Mouse (Mus musculus): Measurements from ENCODE around the gene Plcb4. TPM values are rescaled to one million over a fixed set of nuclear protein-coding genes. Genes with fewer than 3 reads are reported as not detected.
A peak's percentile ranks its signal among the peaks of the same experiment; 100 is the strongest.

The Plcb4 gene
- polyA plus RNA-seq, 1 experiment: 37.9 TPM

GRCm38 (mm10) chr2:135655948-135656347 lies 2.9 kb upstream of the Plcb4 start:
- no peak overlapping the region for H3K4me3 ChIP-seq (ENCODE audit: insufficient read depth, low read depth, low read length)
- H3K27ac ChIP-seq (replicated peaks; ENCODE audit: low read depth, low read length): no peak overlapping the region
- peaks cover 4% of the 10 kb centered on the region; the same call in 1 of the 2 replicates for H3K4me1 ChIP-seq (ENCODE audit: control insufficient read depth, insufficient read depth, insufficient read length, low read length)

GRCm38 (mm10) chr2:135656586-135656985 lies 2.2 kb upstream of the Plcb4 start:
- Histone ChIP-seq H3K4me3 (ENCODE audit: insufficient read depth, low read depth, low read length) (no peak overlapping the region), H3K4me1 (ENCODE audit: control insufficient read depth, insufficient read depth, insufficient read length, low read length) (peaks cover 4% of the 10 kb centered on the region; the same call in 1 of the 2 replicates), H3K27ac (replicated peaks; ENCODE audit: low read depth, low read length) (no peak overlapping the region)

GRCm38 (mm10) chr2:135659391-135660180 lies 775 bp downstream of the Plcb4 start:
- H3K27ac ChIP-seq (replicated peaks; ENCODE audit: low read depth, low read length): peak overlapping the region; percentile 97
- peaks cover 8% of the 10 kb centered on the region; the same call in 1 of the 2 replicates for H3K4me1 ChIP-seq (ENCODE audit: control insufficient read depth, insufficient read depth, insufficient read length, low read length)
- H3K4me3 ChIP-seq (ENCODE audit: insufficient read depth, low read depth, low read length): peak overlapping the region; percentile 74

GRCm38 (mm10) chr2:135660816-135661215 lies 2.0 kb downstream of the Plcb4 start:
- Histone ChIP-seq H3K27ac (replicated peaks; ENCODE audit: low read depth, low read length) (peak overlapping the region; percentile 76), H3K4me3 (ENCODE audit: insufficient read depth, low read depth, low read length) (peak overlapping the region; percentile 51), H3K4me1 (ENCODE audit: control insufficient read depth, insufficient read depth, insufficient read length, low read length) (peaks cover 17% of the 10 kb centered on the region)

GRCm38 (mm10) chr2:135663785-135664184 lies 5.0 kb downstream of the Plcb4 start:
- Histone ChIP-seq H3K4me3 (ENCODE audit: insufficient read depth, low read depth, low read length) (no peak overlapping the region), H3K27ac (replicated peaks; ENCODE audit: low read depth, low read length) (no peak overlapping the region), H3K4me1 (ENCODE audit: control insufficient read depth, insufficient read depth, insufficient read length, low read length) (peaks cover 25% of the 10 kb centered on the region)

- Histone ChIP-seq H3K27ac (replicated peaks; ENCODE audit: low read depth, low read length) (no peak overlapping the region), H3K4me1 (ENCODE audit: control insufficient read depth, insufficient read depth, insufficient read length, low read length) (peaks cover 33% of the 10 kb centered on the region), H3K4me3 (ENCODE audit: insufficient read depth, low read depth, low read length) (no peak overlapping the region)
These were observed 8.7 kb downstream of the Plcb4 start for GRCm38 (mm10) chr2:135667496-135667895.

GRCm38 (mm10) chr2:135672459-135673104 lies 13.8 kb downstream of the Plcb4 start:
- Histone ChIP-seq H3K4me3 (ENCODE audit: insufficient read depth, low read depth, low read length) (no peak overlapping the region), H3K27ac (replicated peaks; ENCODE audit: low read depth, low read length) (no peak overlapping the region), H3K4me1 (ENCODE audit: control insufficient read depth, insufficient read depth, insufficient read length, low read length) (peaks cover 25% of the 10 kb centered on the region)

- Histone ChIP-seq H3K27ac (replicated peaks; ENCODE audit: low read depth, low read length) (no peak overlapping the region), H3K4me3 (ENCODE audit: insufficient read depth, low read depth, low read length) (no peak overlapping the region), H3K4me1 (ENCODE audit: control insufficient read depth, insufficient read depth, insufficient read length, low read length) (peaks cover 29% of the 10 kb centered on the region)
These were observed 14.8 kb downstream of the Plcb4 start for GRCm38 (mm10) chr2:135673649-135674048.

- Histone ChIP-seq H3K4me3 (ENCODE audit: insufficient read depth, low read depth, low read length) (no peak overlapping the region), H3K4me1 (ENCODE audit: control insufficient read depth, insufficient read depth, insufficient read length, low read length) (peaks cover 40% of the 10 kb centered on the region), H3K27ac (replicated peaks; ENCODE audit: low read depth, low read length) (no peak overlapping the region)
These were observed 16.5 kb downstream of the Plcb4 start for GRCm38 (mm10) chr2:135675284-135675683.

- Histone ChIP-seq H3K4me1 (ENCODE audit: control insufficient read depth, insufficient read depth, insufficient read length, low read length) (peaks cover 35% of the 10 kb centered on the region), H3K4me3 (ENCODE audit: insufficient read depth, low read depth, low read length) (no peak overlapping the region), H3K27ac (replicated peaks; ENCODE audit: low read depth, low read length) (peak overlapping the region; percentile 70)
These were observed 18.2 kb downstream of the Plcb4 start for GRCm38 (mm10) chr2:135676978-135677501.

GRCm38 (mm10) chr2:135677601-135678000 lies 18.8 kb downstream of the Plcb4 start:
- H3K27ac ChIP-seq (replicated peaks; ENCODE audit: low read depth, low read length): peak overlapping the region; percentile 70

GRCm38 (mm10) chr2:135680001-135680400 lies 21.2 kb downstream of the Plcb4 start:
- Histone ChIP-seq H3K4me3 (ENCODE audit: insufficient read depth, low read depth, low read length) (no peak overlapping the region), H3K27ac (replicated peaks; ENCODE audit: low read depth, low read length) (peak overlapping the region; percentile 88), H3K4me1 (ENCODE audit: control insufficient read depth, insufficient read depth, insufficient read length, low read length) (peaks cover 37% of the 10 kb centered on the region)

More at GRCm38 (mm10) chr2:135677601-135678000, 18.8 kb downstream of the Plcb4 start:
- H3K4me1 ChIP-seq (ENCODE audit: control insufficient read depth, insufficient read depth, insufficient read length, low read length): peaks cover 35% of the 10 kb centered on the region
- H3K4me3 ChIP-seq (ENCODE audit: insufficient read depth, low read depth, low read length): no peak overlapping the region

- peak overlapping the region; percentile 88 for H3K27ac ChIP-seq (replicated peaks; ENCODE audit: low read depth, low read length)
- H3K4me1 ChIP-seq (ENCODE audit: control insufficient read depth, insufficient read depth, insufficient read length, low read length): peaks cover 35% of the 10 kb centered on the region
These were observed 21.8 kb downstream of the Plcb4 start for GRCm38 (mm10) chr2:135680406-135681134.

GRCm38 (mm10) chr2:135683684-135684440 lies 25.1 kb downstream of the Plcb4 start:
- 0 out of 2 replicates have a peak overlapping the region, but pooled peaks have one; percentile 31 for H3K27ac ChIP-seq (replicated peaks; ENCODE audit: low read depth, low read length)
- no peak overlapping the region for H3K4me3 ChIP-seq (ENCODE audit: insufficient read depth, low read depth, low read length)
- peaks cover 30% of the 10 kb centered on the region for H3K4me1 ChIP-seq (ENCODE audit: control insufficient read depth, insufficient read depth, insufficient read length, low read length)

More at GRCm38 (mm10) chr2:135680406-135681134, 21.8 kb downstream of the Plcb4 start:
- no peak overlapping the region for H3K4me3 ChIP-seq (ENCODE audit: insufficient read depth, low read depth, low read length)
